Mouse (Mus musculus): ENCODE measurements at regions not wholly inside any gene's neighbourhood (a gene's known extent, or its start where the extent isn't known, plus 50 kb on each side); places are given as distances from the start of the nearest gene placed in this dataset.

DNA sequence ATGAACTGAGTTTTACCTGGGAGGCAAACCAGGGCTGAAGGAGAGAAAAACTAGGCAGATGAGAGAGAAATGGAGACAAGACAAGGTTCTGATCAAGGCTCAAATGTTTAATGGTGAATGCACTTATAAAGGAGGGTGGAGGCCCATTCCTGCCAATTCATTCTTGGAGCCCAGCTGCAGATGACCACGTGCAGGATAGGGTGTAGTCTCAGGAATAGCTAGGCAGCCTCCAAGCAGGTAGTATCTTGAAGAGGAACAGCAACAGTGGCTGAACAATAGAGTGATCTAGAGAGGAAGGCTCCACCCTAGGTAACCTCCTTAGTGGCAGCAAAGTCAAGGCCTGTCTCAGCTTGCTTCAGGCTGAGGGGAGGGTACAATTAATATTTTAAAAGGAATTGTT lies 973.2 kb downstream of the Serpinb8 start:
- no peak for TF ChIP-seq POLR2A (IDR thresholded peaks at IDR 0.05; ENCODE audit: borderline replicate concordance, extremely low read depth, insufficient read depth, insufficient read length, poor library complexity, severe bottlenecking)
- no peak for TF ChIP-seq CTCF (IDR thresholded peaks at IDR 0.05; ENCODE audit: borderline replicate concordance, extremely low read depth, insufficient read depth, insufficient read length)

Data from brain, embryonic 14.5 days (tissue).